ENCODE assay signal across 31 mouse cellular contexts in the genomic region with DNA sequence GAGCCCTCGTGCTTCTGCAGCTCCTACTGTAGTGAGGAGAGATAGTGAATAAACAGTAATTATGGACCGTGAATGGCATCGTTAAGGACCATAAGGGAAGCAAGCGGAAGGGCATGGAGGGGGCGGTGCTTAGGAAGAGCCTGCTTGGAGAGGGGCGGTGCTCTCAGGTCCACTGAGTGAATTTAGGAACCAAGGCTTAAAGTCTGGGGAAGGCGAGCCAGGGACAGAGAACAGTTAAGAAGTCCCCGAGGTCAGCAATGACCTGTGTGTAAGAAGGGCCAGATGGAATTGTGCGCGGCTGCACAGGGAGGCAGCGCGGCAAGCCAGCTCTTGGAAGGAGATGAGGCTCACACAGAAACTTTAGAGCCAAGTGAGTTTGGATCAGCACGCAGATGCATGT.
DNase-seq lines count a peak whose midpoint lies in the region; ATAC-seq and TF ChIP-seq lines count a peak whose summit lies in the region.
"Had no signal": no experiment of that assay in that cellular context is flagged by ENCODE, and none has a peak within 500 bp of the region (broad histone marks: within the 10 kb centered on the region; RNA-seq: fewer than 3 reads in every experiment).

No protein-coding gene starts in this region.

- WGBS in heart, embryonic 15.5 days: 61% methylated on average over 13 of the region's 13 CpGs
- 56% methylated on average over 13 of the region's 13 CpGs for WGBS in liver, embryonic 11.5 days
- WGBS in kidney, adult 2 months: 62% methylated on average over 13 of the region's 13 CpGs

- no peak overlapping the region for H3K9ac ChIP-seq in heart, embryonic 15.5 days
- no peak overlapping the region for H3K9ac ChIP-seq in liver, embryonic 11.5 days (ENCODE audit: low read depth, low read length)
- H3K9ac ChIP-seq: hindbrain, embryonic 15.5 days; limb, embryonic 13.5 days; liver, embryonic 13.5 days; midbrain, embryonic 15.5 days; neural tube, embryonic 15.5 days had no signal

- intact Hi-C loops in gastrocnemius, adult 2 months (cut with DNase I): no loop called here
- intact Hi-C loops in heart, postnatal 14 days (cut with DNase I): no loop called here

- no peak for TF ChIP-seq POLR2A in kidney, adult 2 months (IDR thresholded peaks at IDR 0.05; ENCODE audit: low read depth, low read length)

- H3K4me1 ChIP-seq in heart, embryonic 15.5 days (replicated peaks): no peaks in the 10 kb centered on the region
- H3K4me1 ChIP-seq in liver, embryonic 11.5 days (replicated peaks; ENCODE audit: control insufficient read depth, insufficient read depth, low read length): no peaks in the 10 kb centered on the region
- H3K4me1 ChIP-seq in kidney, adult 2 months (ENCODE audit: control insufficient read depth, insufficient read depth, low read length): no peaks in the 10 kb centered on the region
- H3K4me1 ChIP-seq: hindbrain, embryonic 10.5 days; hindbrain, embryonic 15.5 days; liver, embryonic 13.5 days; midbrain, embryonic 10.5 days; midbrain, embryonic 15.5 days had no signal

- peak overlapping the region; percentile 22; the same call in 1 of the 2 replicates for H3K4me3 ChIP-seq in gastrocnemius, adult 2 months
- H3K4me3 ChIP-seq in heart, embryonic 15.5 days: no peak overlapping the region
- H3K4me3 ChIP-seq in liver, embryonic 11.5 days (ENCODE audit: low read depth, low read length): no peak overlapping the region
- no peak overlapping the region for H3K4me3 ChIP-seq in kidney, adult 2 months (ENCODE audit: insufficient read depth, low read depth, low read length)
- H3K4me3 ChIP-seq: hindbrain, embryonic 10.5 days; hindbrain, embryonic 15.5 days; limb, embryonic 13.5 days; liver, embryonic 13.5 days; midbrain, embryonic 10.5 days; midbrain, embryonic 15.5 days; neural tube, embryonic 15.5 days had no signal

- no peak for ATAC-seq in heart, embryonic 15.5 days (replicated peaks; ENCODE audit: insufficient number of reproducible peaks, insufficient read depth, low FRiP score, low read depth)
- no peak for ATAC-seq in liver, embryonic 11.5 days (replicated peaks; ENCODE audit: low FRiP score)
- ATAC-seq: activated CD4-positive, CD25-positive, alpha-beta regulatory T cell, adult 4 months; inflammation-experienced regulatory T-cells, adult 6 months; midbrain, embryonic 15.5 days had no signal

- H3K36me3 ChIP-seq in heart, embryonic 15.5 days: no peaks in the 10 kb centered on the region
- no peaks in the 10 kb centered on the region for H3K36me3 ChIP-seq in liver, embryonic 11.5 days (ENCODE audit: control insufficient read depth, insufficient read depth, low read length)
- no peaks in the 10 kb centered on the region for H3K36me3 ChIP-seq in kidney, adult 2 months (ENCODE audit: control insufficient read depth, insufficient read depth, low read length)
- H3K36me3 ChIP-seq: hindbrain, embryonic 10.5 days; hindbrain, embryonic 15.5 days; limb, embryonic 13.5 days; liver, embryonic 13.5 days; midbrain, embryonic 10.5 days; midbrain, embryonic 15.5 days; neural tube, embryonic 15.5 days had no signal

- no peaks in the 10 kb centered on the region for H3K27me3 ChIP-seq in heart, embryonic 15.5 days
- H3K27me3 ChIP-seq in liver, embryonic 11.5 days (replicated peaks; ENCODE audit: control insufficient read depth, insufficient read depth, low read length): no peaks in the 10 kb centered on the region
- no peaks in the 10 kb centered on the region for H3K27me3 ChIP-seq in kidney, adult 2 months (replicated peaks; ENCODE audit: control insufficient read depth, insufficient read depth, low read length)
- H3K27me3 ChIP-seq: hindbrain, embryonic 15.5 days; limb, embryonic 13.5 days; liver, embryonic 13.5 days; midbrain, embryonic 15.5 days; neural tube, embryonic 15.5 days had no signal

- TF ChIP-seq CTCF in gastrocnemius, adult 2 months (IDR thresholded peaks at IDR 0.05): no peak
- TF ChIP-seq CTCF in kidney, adult 2 months (conservative IDR thresholded peaks at IDR 0.05; ENCODE audit: insufficient read depth, insufficient read length, low read depth, low read length): no peak

- DNase-seq in gastrocnemius, adult 2 months: peak; percentile 37
- DNase-seq in gastrocnemius, adult 8-10 months (ENCODE audit: low spot score in 2 of 2): no peak
- no peak for DNase-seq in heart, postnatal 14 days
- DNase-seq in liver, embryonic 11.5 days (ENCODE audit: low spot score): no peak
- DNase-seq in liver: no peak
- DNase-seq in kidney, adult 2 months: no peak
- DNase-seq: adrenal gland, adult 2 months; adrenal gland, postnatal 36 days; B cell, adult 2 months; cerebellum, adult 18-20 months; heart, adult 18-20 months; kidney, adult 11 months; kidney, postnatal 4 days; layer of hippocampus, postnatal 36 days; liver, embryonic 13.5 days; lung, adult 18-20 months; lung, postnatal 10 days; retina, postnatal 1 day; right cerebral cortex, postnatal 14 days; thymus, postnatal 4 days had no signal

- peak overlapping the region; percentile 20; the same call in 1 of the 2 replicates for H3K4me2 ChIP-seq in heart, embryonic 15.5 days
- 0 out of 2 replicates have a peak overlapping the region, but pooled peaks have one; percentile 23 for H3K4me2 ChIP-seq in liver, embryonic 11.5 days
- H3K4me2 ChIP-seq: heart, embryonic 11.5 days; hindbrain, embryonic 15.5 days; limb, embryonic 13.5 days; liver, embryonic 13.5 days; midbrain, embryonic 15.5 days; neural tube, embryonic 15.5 days had no signal

- H3K27ac ChIP-seq in gastrocnemius, adult 2 months: no peak overlapping the region
- H3K27ac ChIP-seq in heart, embryonic 15.5 days: no peak overlapping the region
- H3K27ac ChIP-seq in liver, embryonic 11.5 days (ENCODE audit: low read depth, low read length): no peak overlapping the region
- H3K27ac ChIP-seq in kidney, adult 2 months (ENCODE audit: insufficient read depth, low read depth, low read length): no peak overlapping the region
- H3K27ac ChIP-seq: hindbrain, embryonic 10.5 days; hindbrain, embryonic 15.5 days; kidney, postnatal 0 days; limb, embryonic 13.5 days; liver, embryonic 13.5 days; midbrain, embryonic 10.5 days; midbrain, embryonic 15.5 days; neural tube, embryonic 15.5 days had no signal

- H3K9me3 ChIP-seq in heart, embryonic 15.5 days (replicated peaks): no peaks in the 10 kb centered on the region
- no peaks in the 10 kb centered on the region for H3K9me3 ChIP-seq in liver, embryonic 11.5 days (ENCODE audit: control insufficient read depth, low read length)
- H3K9me3 ChIP-seq: hindbrain, embryonic 10.5 days; hindbrain, embryonic 15.5 days; limb, embryonic 13.5 days; liver, embryonic 13.5 days; midbrain, embryonic 10.5 days; midbrain, embryonic 15.5 days; neural tube, embryonic 15.5 days had no signal
